8 mouse cellular contexts compared by ENCODE assay signal in the genomic region with DNA sequence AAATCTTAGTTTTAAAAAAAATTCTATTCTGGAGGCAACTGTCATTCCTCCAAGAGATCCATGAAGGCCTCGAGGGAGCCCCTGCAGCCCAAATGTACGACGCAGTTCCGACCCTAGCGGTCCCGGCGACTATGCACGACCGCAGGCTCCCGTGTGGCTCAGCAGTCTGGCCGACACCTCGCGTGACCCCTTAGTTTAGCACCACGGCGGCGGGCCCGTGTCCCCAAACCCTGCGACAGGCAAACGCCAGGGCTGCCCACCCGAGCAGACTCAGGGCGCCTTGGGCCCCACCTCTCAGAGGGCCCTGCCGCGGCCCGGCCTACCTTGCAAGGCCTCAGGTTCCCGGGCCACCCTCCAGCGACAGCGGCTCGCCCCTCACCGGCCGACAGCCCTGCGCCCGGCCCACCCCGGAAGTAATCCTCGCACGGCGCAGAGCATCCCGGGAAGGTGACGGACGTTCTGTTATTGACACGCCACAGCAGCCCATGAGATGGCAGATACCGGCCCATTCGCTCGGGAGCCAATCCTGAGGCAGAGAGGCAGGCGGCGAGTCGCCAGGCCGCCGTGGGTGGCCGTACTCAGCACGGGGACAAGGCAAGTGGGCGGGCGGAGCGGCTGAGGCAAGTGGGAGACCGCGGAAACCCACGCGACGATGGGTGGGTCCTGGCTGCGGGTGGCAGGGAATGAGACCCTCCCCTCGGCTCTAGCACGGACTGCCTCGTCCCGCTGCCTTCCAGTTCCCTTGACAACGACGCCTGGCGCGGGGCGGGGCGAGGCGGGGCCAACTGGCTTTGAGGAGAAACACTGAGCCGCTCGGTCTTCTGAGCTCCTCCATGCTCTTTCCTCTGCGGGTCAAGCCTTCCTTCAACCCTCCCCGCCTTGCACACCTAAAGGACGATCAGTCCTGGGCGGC. TPM values are rescaled to one million over a fixed set of nuclear protein-coding genes. Genes with fewer than 3 reads are reported as not detected.
DNase-seq lines count a peak whose midpoint lies in the region; ATAC-seq lines count a peak whose summit lies in the region.

Gene Anks3 (minus strand): TSS at position 409 of the 913 bp plus-strand sequence.

- under 1% methylated on average over 72 of the region's 76 CpGs for WGBS in intestine, embryonic 14.5 days

- peak within 1 kb of the TSS; percentile 77 for H3K4me2 ChIP-seq in intestine, embryonic 14.5 days (ENCODE audit: low read length)

- peak; percentile 99 for DNase-seq in adrenal gland, adult (ENCODE audit: inconsistent age in 2 of 2, low spot score in 1 of 2)
- peak; percentile 95 for DNase-seq in embryo, embryonic 10.5 days (ENCODE audit: low spot score)
- DNase-seq in gastrocnemius, postnatal 25 days: peak; percentile 99
- peak; percentile 96 for DNase-seq in intestine, embryonic 14.5 days (ENCODE audit: low spot score)
- DNase-seq in left cerebral cortex, postnatal 14 days (ENCODE audit: low spot score in 2 of 2): peak; percentile 99
- DNase-seq in mesoderm, embryonic 11.5 days (ENCODE audit: low read depth, low spot score): peak; percentile 94
- DNase-seq in right cerebral cortex, postnatal 36 days (ENCODE audit: low spot score in 2 of 2): peak; percentile 100
- DNase-seq in yolk sac, embryonic 10.5 days (ENCODE audit: low spot score): peak; percentile 96

- ATAC-seq in intestine, embryonic 14.5 days (replicated peaks; ENCODE audit: low FRiP score, low TSS enrichment, low read depth): peak; percentile 98

- 0 out of 2 replicates have a peak, but pooled peaks cover 17% of the 10 kb centered on the region for H3K4me1 ChIP-seq in intestine, embryonic 14.5 days (replicated peaks; ENCODE audit: control insufficient read depth, insufficient read depth, low read length)

- H3K4me3 ChIP-seq in intestine, embryonic 14.5 days (ENCODE audit: low read depth, low read length): peak within 1 kb of the TSS; percentile 91

- H3K27ac ChIP-seq in intestine, embryonic 14.5 days (ENCODE audit: low read depth): peak within 1 kb of the TSS; percentile 57

- H3K36me3 ChIP-seq in intestine, embryonic 14.5 days (ENCODE audit: control insufficient read depth, insufficient read depth, low read length): 0 out of 2 replicates have a peak, but pooled peaks cover 4% of the 10 kb centered on the region

- H3K9me3 ChIP-seq in intestine, embryonic 14.5 days (ENCODE audit: control insufficient read depth, low read length): no peaks in the 10 kb centered on the region

- intact Hi-C loops in left cerebral cortex, postnatal 14 days (cut with DNase I): loop anchor here (5.0 kb wide), 1 partner anchor 48 kb away; the partner anchor contains the start of gene Rogdi

- H3K27me3 ChIP-seq in intestine, embryonic 14.5 days (replicated peaks; ENCODE audit: control insufficient read depth, insufficient read depth, low read length): no peaks in the 10 kb centered on the region

- H3K9ac ChIP-seq in intestine, embryonic 14.5 days (ENCODE audit: low read length): peak within 1 kb of the TSS; percentile 75

RNA-seq across cellular contexts. Expression of gene Anks3, which starts in this region (rescaled TPM):
- 10 to 100 TPM; 11.1 to 12.0 TPM for total RNA-seq in gastrocnemius, postnatal 25 days (2021)
- polyA plus RNA-seq in intestine, embryonic 14.5 days (2014; fragmentation: Nextera tagmentation; extraction: Ambion mirVana): 45.0 and 51.7 TPM in 2 replicates
- total RNA-seq in left cerebral cortex, postnatal 14 days (2021): 10 to 100 TPM; 50.1 TPM

Comparison
In these comparisons a context has a peak if more than half of its experiments do, and no peak if none do; other contexts are left out.
1. Peak in every context shown above with its lines: DNase-seq, ATAC-seq, H3K4me3 ChIP-seq and H3K27ac ChIP-seq.